Mouse (Mus musculus): Measurements from ENCODE around the gene Ripply1. TPM values are rescaled to one million over a fixed set of nuclear protein-coding genes. Genes with fewer than 3 reads are reported as not detected.

Ripply1 gene
- polyA plus RNA-seq, 1 experiment from 2014 or later = not detected

DNA sequence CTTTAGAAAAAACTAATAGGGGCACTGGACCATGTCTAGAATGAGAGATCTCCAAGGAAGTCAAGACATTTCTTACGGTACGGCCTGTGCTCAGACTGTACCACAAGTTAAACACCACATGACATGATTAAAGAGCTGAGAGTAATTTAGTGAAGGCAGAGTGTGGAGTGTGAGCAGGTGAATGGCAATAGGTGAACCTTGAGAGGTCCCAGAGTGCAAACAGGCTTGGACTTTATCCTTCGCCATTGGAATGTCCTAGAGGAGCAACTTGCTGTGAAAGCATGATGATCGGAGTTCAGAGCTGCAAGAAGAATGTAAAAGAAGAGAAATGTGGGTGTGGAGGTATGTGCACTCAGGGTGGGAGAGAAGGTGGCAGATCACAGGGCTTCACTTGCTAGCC, 23.8 kb upstream of the Ripply1 start:
- WGBS = 87% methylated on average over 4 of the region's 4 CpGs
- ATAC-seq (ENCODE audit: low FRiP score, low read depth) = no peak

DNA sequence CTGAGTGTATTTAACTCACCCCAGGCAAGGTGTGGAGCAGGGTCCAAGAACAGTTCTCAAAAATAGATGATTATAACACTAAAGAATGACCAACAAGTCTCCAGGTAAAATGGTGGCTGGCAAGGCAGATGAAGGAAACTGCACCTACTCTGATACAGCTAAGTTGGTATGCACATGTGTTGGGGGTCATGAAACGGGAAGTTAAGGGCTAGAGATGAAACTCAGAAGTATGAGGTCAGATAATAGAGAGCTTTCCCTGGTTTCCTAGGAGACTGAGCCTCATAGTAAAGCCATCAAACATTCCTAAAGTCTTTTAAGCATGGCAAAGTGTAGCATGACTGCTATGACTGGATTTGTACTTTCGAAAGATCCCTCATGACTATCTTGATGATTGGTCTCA, 20.9 kb upstream of the Ripply1 start:
- H3K27me3 ChIP-seq = no peaks in the 10 kb centered on the region
- WGBS = 74% methylated on average over 2 of the region's 2 CpGs
- H3K9ac ChIP-seq = no peak overlapping the region
- no peaks in the 10 kb centered on the region for H3K9me3 ChIP-seq
- ATAC-seq (ENCODE audit: low FRiP score, low read depth) = no peak
- H3K4me3 ChIP-seq = no peak overlapping the region
- no peak overlapping the region for H3K4me2 ChIP-seq
- no peaks in the 10 kb centered on the region for H3K36me3 ChIP-seq
- H3K4me1 ChIP-seq (replicated peaks) = no peaks in the 10 kb centered on the region
- H3K27ac ChIP-seq (replicated peaks) = no peak overlapping the region

More for the DNA sequence above, 23.8 kb upstream of the Ripply1 start:
- H3K4me3 ChIP-seq = no peak overlapping the region
- H3K9ac ChIP-seq = no peak overlapping the region
- no peaks in the 10 kb centered on the region for H3K9me3 ChIP-seq
- H3K27me3 ChIP-seq = no peaks in the 10 kb centered on the region
- H3K4me1 ChIP-seq (replicated peaks) = no peaks in the 10 kb centered on the region
- H3K36me3 ChIP-seq = no peaks in the 10 kb centered on the region
- no peak overlapping the region for H3K27ac ChIP-seq (replicated peaks)
- no peak overlapping the region for H3K4me2 ChIP-seq

DNA sequence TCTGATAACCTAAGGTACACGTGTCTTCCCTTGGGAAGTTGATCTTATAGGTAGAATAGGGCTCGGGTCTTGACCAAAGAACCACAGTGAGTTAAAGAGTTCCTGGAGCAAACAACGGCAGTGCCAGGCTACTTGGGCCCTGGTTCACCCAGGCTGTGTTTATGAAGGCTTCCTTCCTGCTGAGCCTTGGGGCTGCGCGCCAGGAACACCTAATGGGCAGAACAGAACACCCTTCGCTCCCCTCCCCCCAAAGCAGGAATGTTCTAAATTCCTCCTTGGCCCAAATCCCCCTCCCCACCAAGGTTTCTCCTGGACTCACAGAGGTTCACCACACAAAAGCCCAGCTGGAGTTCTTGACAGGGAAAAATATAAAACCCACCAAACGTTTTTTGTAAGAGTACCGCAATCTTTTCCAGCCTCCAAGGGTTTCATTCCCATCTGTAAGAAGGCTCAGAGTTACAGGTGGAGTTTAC, 18.3 kb upstream of the Ripply1 start, which contains the start of gene Cldn2:
Gene Cldn2, plus strand, starts transcription at position 423 of the 473 bp plus-strand sequence.
- no peak within 1 kb of the TSS for H3K27ac ChIP-seq (replicated peaks)
- 65% methylated on average over 8 of the region's 8 CpGs for WGBS
- H3K9ac ChIP-seq = no peak within 1 kb of the TSS
- no peaks in the 10 kb centered on the region for H3K9me3 ChIP-seq
- H3K27me3 ChIP-seq = no peaks in the 10 kb centered on the region
- no peaks in the 10 kb centered on the region for H3K36me3 ChIP-seq
- no peak within 1 kb of the TSS for H3K4me3 ChIP-seq
- H3K4me2 ChIP-seq = no peak within 1 kb of the TSS
- ATAC-seq (ENCODE audit: low FRiP score, low read depth) = no peak
- H3K4me1 ChIP-seq (replicated peaks) = no peaks in the 10 kb centered on the region

DNA sequence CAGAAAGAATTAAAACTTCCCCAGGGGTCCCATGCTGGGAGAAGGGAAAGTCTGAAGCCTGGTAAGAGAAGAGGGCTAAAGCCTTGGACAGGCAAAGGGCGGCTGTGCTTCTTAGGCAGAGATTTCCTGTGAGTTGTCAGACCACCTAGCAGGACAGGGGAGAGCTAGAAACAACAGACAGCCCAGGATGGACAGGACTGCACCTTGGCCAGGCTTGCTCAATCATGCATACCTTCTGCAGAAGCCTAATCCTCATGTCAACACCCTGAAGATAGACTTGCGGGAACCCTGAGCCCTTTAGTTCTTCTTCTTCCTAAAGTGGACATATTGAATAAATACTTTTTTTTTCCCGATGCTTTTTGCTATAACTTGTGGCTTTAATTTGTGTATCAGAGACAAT, 17.8 kb upstream of the Ripply1 start:
- no peaks in the 10 kb centered on the region for H3K36me3 ChIP-seq
- 86% methylated on average over 3 of the region's 3 CpGs for WGBS
- no peaks in the 10 kb centered on the region for H3K9me3 ChIP-seq

DNA sequence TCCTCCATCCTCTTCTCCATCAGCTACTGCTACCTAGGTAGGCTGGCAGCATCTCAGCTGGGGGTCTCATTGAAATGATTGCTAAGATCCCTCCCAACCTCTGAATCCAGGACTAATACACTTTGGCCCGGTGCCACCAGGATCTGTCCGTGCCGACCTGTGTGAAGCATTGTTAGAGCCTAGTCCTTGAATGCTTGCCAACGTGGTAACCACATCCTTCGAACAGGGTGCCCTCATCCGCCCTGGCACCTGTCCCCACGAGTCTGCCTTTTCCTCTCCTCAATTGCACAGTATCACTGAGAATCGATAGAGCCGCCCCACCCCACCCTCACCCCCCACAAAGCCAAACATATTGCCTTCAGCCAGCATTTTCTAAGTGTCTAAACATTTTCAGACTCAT, 15.7 kb upstream of the Ripply1 start:
- Histone ChIP-seq H3K4me1 (replicated peaks) (no peaks in the 10 kb centered on the region), H3K9me3 (no peaks in the 10 kb centered on the region), H3K27ac (replicated peaks) (no peak overlapping the region), H3K9ac (no peak overlapping the region), H3K4me3 (no peak overlapping the region), H3K4me2 (no peak overlapping the region), H3K27me3 (no peaks in the 10 kb centered on the region), H3K36me3 (no peaks in the 10 kb centered on the region)
- no peak for ATAC-seq (ENCODE audit: low FRiP score, low read depth)
- WGBS = 70% methylated on average over 9 of the region's 9 CpGs

More for the DNA sequence above, 17.8 kb upstream of the Ripply1 start:
- Histone ChIP-seq H3K4me1 (replicated peaks) (no peaks in the 10 kb centered on the region), H3K27me3 (no peaks in the 10 kb centered on the region), H3K4me2 (no peak overlapping the region), H3K27ac (replicated peaks) (no peak overlapping the region), H3K4me3 (no peak overlapping the region), H3K9ac (no peak overlapping the region)
- no peak for ATAC-seq (ENCODE audit: low FRiP score, low read depth)

DNA sequence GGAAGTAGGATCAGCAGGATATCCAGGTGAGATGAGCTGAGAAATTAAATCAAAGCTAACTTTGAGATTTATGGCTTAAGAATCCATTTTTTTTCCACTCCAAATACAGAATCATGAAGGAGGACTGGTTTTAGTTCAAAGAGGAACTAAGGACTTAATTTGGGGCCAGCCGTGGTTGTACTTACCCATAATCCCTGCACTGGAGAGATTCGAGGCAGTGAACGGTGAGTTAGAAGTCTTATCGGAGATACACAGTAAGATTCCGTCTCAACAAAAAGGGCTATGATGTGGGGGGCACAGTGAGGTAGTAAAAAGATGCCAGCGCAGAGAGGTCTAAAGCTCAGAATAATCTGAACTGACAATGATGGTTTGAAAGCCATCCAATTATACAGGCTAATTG, 13.9 kb upstream of the Ripply1 start:
- no peaks in the 10 kb centered on the region for H3K36me3 ChIP-seq
- H3K27ac ChIP-seq (replicated peaks) = no peak overlapping the region
- no peak overlapping the region for H3K4me2 ChIP-seq
- no peaks in the 10 kb centered on the region for H3K4me1 ChIP-seq (replicated peaks)
- H3K27me3 ChIP-seq = no peaks in the 10 kb centered on the region
- ATAC-seq (ENCODE audit: low FRiP score, low read depth) = no peak
- WGBS = 85% methylated on average over 6 of the region's 6 CpGs
- no peak overlapping the region for H3K9ac ChIP-seq
- H3K4me3 ChIP-seq = no peak overlapping the region
- no peaks in the 10 kb centered on the region for H3K9me3 ChIP-seq

DNA sequence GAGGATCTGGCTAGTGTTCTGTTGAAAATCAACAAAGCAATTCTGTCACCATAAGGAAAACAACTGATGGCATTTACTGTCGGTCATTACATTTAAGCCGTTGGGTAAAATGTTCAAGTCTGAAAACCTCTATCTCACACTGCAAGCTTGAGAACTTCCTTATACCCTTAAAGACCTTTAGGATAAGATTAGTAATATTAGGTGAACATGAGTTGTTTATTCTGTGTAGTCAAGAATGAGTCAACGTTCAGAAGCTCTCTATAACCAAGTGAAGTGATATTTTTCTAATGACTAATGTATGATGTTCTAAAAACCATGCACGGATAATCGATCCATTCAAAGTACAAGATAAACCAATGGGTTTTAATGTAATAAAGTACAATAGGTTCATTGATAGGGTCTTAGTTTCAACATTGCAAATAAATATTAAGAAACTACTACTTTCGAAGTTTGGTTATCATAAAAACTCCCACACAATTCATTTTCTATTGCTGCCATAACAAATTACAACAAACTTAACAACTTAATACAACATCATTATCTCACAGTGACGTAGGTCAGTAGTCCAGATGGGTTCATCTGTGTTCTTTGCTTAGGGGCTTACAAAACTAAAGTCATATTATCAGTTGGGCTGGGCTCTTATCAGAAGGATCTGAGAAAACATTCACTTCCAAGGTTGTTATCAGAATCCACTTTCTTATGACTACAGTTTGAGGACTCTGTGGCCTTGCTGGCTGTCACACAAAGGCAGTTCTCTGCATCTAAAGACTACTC, 12.1 kb upstream of the Ripply1 start:
- WGBS = 86% methylated on average over 7 of the region's 7 CpGs
- H3K9ac ChIP-seq = no peak overlapping the region
- no peaks in the 10 kb centered on the region for H3K36me3 ChIP-seq

DNA sequence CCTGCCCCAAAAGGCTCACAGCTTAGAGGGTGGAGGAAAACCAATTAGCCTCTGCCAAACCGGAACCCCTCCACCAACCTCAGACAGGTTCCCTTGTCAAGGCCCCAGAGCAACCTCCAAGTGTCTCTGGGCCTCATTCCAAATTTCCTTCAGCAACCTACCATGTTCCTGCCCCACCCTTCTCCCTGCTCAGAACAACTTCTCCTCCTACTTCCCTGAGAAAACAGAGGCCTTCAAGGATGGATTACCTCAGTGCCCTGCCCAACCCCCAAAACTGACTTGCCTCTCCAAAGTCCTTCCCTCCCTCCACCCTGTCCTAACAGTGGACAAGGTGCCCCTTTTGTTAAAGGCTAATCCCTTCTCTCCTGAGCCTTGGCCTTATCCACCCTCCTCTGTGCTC, 3.6 kb upstream of the Ripply1 start:
- Histone ChIP-seq H3K4me3 (no peak overlapping the region), H3K9ac (no peak overlapping the region), H3K27me3 (peaks cover 4% of the 10 kb centered on the region; the same call in 1 of the 2 replicates), H3K4me2 (no peak overlapping the region), H3K36me3 (no peaks in the 10 kb centered on the region), H3K27ac (replicated peaks) (no peak overlapping the region), H3K9me3 (no peaks in the 10 kb centered on the region), H3K4me1 (replicated peaks) (no peaks in the 10 kb centered on the region)
- 44% methylated on average over 1 of the region's 1 CpGs for WGBS
- no peak for ATAC-seq (ENCODE audit: low FRiP score, low read depth)

More for the DNA sequence above, 12.1 kb upstream of the Ripply1 start:
- no peak overlapping the region for H3K27ac ChIP-seq (replicated peaks)
- no peaks in the 10 kb centered on the region for H3K4me1 ChIP-seq (replicated peaks)
- no peak overlapping the region for H3K4me2 ChIP-seq
- H3K4me3 ChIP-seq = no peak overlapping the region
- H3K9me3 ChIP-seq = no peaks in the 10 kb centered on the region
- 0 out of 2 replicates have a peak, but pooled peaks cover 2% of the 10 kb centered on the region for H3K27me3 ChIP-seq
- no peak for ATAC-seq (ENCODE audit: low FRiP score, low read depth)

DNA sequence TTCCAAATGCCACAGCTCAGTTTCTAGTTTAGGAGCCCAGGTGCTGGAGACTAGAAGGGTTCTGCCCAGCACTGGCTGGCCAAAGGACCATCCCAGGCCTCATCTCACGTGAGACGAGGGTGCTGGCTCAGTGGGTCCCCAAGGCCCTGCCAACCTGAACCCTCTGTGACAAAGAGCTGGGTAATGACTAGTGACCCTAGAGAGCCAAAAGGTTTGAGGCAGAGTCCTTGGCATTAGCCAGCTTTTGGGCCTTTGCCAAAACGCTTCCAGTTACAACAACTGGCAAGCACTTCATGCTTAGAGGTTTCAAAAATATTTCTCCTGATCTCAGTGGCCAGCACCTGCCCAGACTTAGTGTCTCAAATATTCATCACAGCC, 881 bp upstream of the Ripply1 start:
- Histone ChIP-seq H3K9me3 (no peaks in the 10 kb centered on the region), H3K36me3 (no peaks in the 10 kb centered on the region), H3K4me3 (no peak overlapping the region), H3K4me2 (no peak overlapping the region), H3K9ac (no peak overlapping the region), H3K27ac (replicated peaks) (no peak overlapping the region), H3K27me3 (peaks cover 6% of the 10 kb centered on the region; the same call in 1 of the 2 replicates), H3K4me1 (replicated peaks) (no peaks in the 10 kb centered on the region)
- 37% methylated on average over 3 of the region's 3 CpGs for WGBS
- no peak for ATAC-seq (ENCODE audit: low FRiP score, low read depth)

DNA sequence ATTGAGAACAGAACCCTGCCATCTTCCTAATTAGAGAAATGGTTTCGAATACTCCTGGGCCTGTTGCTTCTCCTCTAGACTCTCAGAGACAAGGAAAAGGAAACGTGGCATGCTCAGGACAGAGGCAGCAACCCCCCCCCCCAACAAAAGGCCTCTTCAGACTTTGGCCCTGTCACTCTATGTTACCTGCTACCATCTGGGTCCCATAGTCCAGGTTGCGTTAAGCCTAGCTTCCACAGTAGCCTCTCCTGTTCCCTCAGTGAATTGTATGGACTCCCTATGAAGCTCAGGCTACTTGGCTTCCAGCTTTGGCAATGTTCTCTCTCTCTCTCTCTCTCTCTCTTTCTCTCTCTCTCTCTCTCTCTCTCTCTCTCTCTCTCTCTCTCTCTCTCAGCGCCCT, 590 bp downstream of the Ripply1 start:
- H3K4me1 ChIP-seq (replicated peaks) = no peaks in the 10 kb centered on the region
- H3K9ac ChIP-seq = no peak overlapping the region
- no peaks in the 10 kb centered on the region for H3K36me3 ChIP-seq
- no peak overlapping the region for H3K4me3 ChIP-seq
- peaks cover 6% of the 10 kb centered on the region; the same call in 1 of the 2 replicates for H3K27me3 ChIP-seq
- 82% methylated on average over 4 of the region's 4 CpGs for WGBS
- no peaks in the 10 kb centered on the region for H3K9me3 ChIP-seq
- no peak overlapping the region for H3K4me2 ChIP-seq
- no peak for ATAC-seq (ENCODE audit: low FRiP score, low read depth)
- no peak overlapping the region for H3K27ac ChIP-seq (replicated peaks)

DNA sequence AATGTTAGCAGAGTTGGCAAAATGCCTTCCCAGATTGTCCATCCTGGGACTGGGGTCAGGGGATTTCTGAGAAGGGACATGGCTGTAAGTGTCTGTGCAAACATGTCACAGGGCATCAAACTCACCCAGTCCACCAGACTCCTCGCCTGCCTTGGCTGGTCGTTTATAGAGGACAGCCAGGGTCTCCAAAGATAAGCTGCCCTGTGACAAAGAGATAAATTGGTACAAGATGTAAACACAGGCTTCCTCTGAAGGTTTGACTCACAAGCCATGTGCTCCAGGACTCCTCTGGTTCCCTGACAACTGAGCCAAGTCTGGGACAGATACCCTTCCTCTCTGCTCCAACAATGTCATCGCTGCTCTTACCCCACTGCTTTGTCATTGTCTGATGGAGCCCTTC, 1.2 kb downstream of the Ripply1 start:
- H3K27me3 ChIP-seq = 0 out of 2 replicates have a peak, but pooled peaks cover 6% of the 10 kb centered on the region
- no peak for ATAC-seq (ENCODE audit: low FRiP score, low read depth)
- H3K27ac ChIP-seq (replicated peaks) = no peak overlapping the region
- H3K4me1 ChIP-seq (replicated peaks) = no peaks in the 10 kb centered on the region
- H3K9me3 ChIP-seq = no peaks in the 10 kb centered on the region
- no peak overlapping the region for H3K4me2 ChIP-seq
- WGBS = 80% methylated on average over 3 of the region's 3 CpGs
- H3K4me3 ChIP-seq = no peak overlapping the region
- no peaks in the 10 kb centered on the region for H3K36me3 ChIP-seq
- H3K9ac ChIP-seq = no peak overlapping the region

DNA sequence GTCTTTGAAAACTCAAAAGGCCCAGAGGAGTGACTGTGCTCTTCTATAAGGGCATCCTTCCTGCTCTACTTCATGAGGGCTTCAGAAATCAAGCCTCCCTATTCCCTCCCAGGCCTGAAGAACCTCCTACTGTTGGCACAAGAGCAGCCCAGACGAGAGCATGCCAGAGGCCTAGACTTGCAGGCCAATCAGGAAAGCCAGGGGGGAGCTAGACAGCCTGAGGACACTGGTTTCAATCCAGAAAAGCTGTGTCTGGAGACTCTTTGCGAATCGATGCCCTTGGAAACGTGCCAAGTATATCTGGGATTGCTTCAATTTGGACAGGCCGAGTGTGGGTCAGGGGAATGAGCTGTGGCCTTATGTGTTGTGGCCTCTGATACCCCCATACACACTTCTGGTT, 2.8 kb downstream of the Ripply1 start:
- Histone ChIP-seq H3K4me3 (no peak overlapping the region), H3K27me3 (0 out of 2 replicates have a peak, but pooled peaks cover 2% of the 10 kb centered on the region), H3K9ac (no peak overlapping the region), H3K4me2 (no peak overlapping the region), H3K9me3 (no peaks in the 10 kb centered on the region), H3K4me1 (replicated peaks) (no peaks in the 10 kb centered on the region), H3K27ac (replicated peaks) (no peak overlapping the region), H3K36me3 (no peaks in the 10 kb centered on the region)
- no peak for ATAC-seq (ENCODE audit: low FRiP score, low read depth)
- WGBS = 69% methylated on average over 5 of the region's 5 CpGs
